Mouse (Mus musculus): ENCODE results near the gene Syf2. TPM values are rescaled to one million over a fixed set of nuclear protein-coding genes. Genes with fewer than 3 reads are reported as not detected.

Syf2 gene
- polyA plus RNA-seq, 1 experiment from 2014 or later: 46.9 TPM

- ATAC-seq (no peak), DNase-seq (peak; percentile 33)
- TF ChIP-seq CTCF (IDR thresholded peaks at IDR 0.05; ENCODE audit: low read depth) (peak; percentile 59), EP300 (IDR thresholded peaks at IDR 0.05; ENCODE audit: low read depth) (no peak)
- Histone ChIP-seq H3K9me3 (ENCODE audit: low read length) (no peaks in the 10 kb centered on the region), H3K4me1 (ENCODE audit: insufficient read depth) (0 out of 2 replicates have a peak, but pooled peaks cover 2% of the 10 kb centered on the region), H3K9ac (replicated peaks) (no peak overlapping the region), H3K4me3 (ENCODE audit: low read depth, low read length) (no peak overlapping the region), H3K27me3 (ENCODE audit: insufficient read depth, low read length) (no peaks in the 10 kb centered on the region), H3K4me2 (ENCODE audit: low read depth, low read length) (no peak overlapping the region), H3K36me3 (replicated peaks; ENCODE audit: insufficient read depth, low read length) (no peaks in the 10 kb centered on the region), H3K27ac (ENCODE audit: low read depth) (no peak overlapping the region)
- WGBS (ENCODE audit: insufficient replicate concordance): 61% methylated on average over 14 of the region's 14 CpGs
These were observed 44.7 kb downstream of the Syf2 start for GRCm38 (mm10) chr4:134975261-134975928.

DNA sequence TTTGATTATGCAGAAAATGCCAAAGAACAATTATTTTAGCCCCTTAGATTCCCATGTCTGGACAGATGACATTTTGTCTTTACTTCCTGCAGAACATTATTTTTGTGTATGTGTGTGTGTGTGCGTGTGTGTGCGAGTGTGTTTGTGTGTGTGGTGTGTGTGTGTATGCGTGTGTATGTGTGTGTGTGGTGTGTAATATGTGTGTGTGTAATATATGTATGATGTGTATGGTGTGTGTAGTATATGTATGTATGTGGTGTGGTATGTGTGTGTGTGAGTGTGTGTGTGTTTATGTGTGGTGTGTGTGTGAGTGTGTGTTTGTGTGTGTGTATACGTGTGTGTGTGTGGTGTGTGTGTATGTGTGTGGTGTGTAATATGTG, 45.2 kb downstream of the Syf2 start:
- no peaks in the 10 kb centered on the region for H3K27me3 ChIP-seq (ENCODE audit: insufficient read depth, low read length)
- H3K36me3 ChIP-seq (replicated peaks; ENCODE audit: insufficient read depth, low read length): no peaks in the 10 kb centered on the region
- 87% methylated on average over 4 of the region's 4 CpGs for WGBS (ENCODE audit: insufficient replicate concordance)
- ATAC-seq (no peak), DNase-seq (no peak)
- no peak overlapping the region for H3K27ac ChIP-seq (ENCODE audit: low read depth)
- H3K4me2 ChIP-seq (ENCODE audit: low read depth, low read length): no peak overlapping the region
- H3K9ac ChIP-seq (replicated peaks): no peak overlapping the region
- H3K9me3 ChIP-seq (ENCODE audit: low read length): no peaks in the 10 kb centered on the region
- H3K4me3 ChIP-seq (ENCODE audit: low read depth, low read length): no peak overlapping the region
- 0 out of 2 replicates have a peak, but pooled peaks cover 3% of the 10 kb centered on the region for H3K4me1 ChIP-seq (ENCODE audit: insufficient read depth)
- TF ChIP-seq CTCF (IDR thresholded peaks at IDR 0.05; ENCODE audit: low read depth): no peak
- no peak for TF ChIP-seq EP300 (IDR thresholded peaks at IDR 0.05; ENCODE audit: low read depth)

DNA sequence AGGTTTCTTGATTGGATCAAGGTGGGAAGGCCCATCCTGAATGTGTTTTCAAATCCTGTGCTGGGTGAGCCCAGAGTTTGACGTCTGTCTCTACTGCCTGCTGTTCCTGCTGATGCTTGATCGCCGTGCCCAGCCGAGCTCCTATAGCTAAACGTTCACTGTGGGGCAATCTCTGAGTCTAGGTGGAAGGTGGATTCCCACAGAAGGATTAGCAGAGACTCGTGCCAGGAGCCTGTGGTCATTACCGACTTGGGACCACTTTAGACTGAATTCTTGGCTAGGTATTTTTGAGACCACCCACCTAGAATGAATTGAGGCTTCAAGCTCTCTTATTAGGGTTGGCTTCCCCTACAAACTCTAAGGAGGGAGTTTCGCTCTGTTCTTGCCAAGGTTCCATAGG, 48.2 kb downstream of the Syf2 start:
- no peak for TF ChIP-seq EP300 (IDR thresholded peaks at IDR 0.05; ENCODE audit: low read depth)
- no peak for TF ChIP-seq CTCF (IDR thresholded peaks at IDR 0.05; ENCODE audit: low read depth)

DNA sequence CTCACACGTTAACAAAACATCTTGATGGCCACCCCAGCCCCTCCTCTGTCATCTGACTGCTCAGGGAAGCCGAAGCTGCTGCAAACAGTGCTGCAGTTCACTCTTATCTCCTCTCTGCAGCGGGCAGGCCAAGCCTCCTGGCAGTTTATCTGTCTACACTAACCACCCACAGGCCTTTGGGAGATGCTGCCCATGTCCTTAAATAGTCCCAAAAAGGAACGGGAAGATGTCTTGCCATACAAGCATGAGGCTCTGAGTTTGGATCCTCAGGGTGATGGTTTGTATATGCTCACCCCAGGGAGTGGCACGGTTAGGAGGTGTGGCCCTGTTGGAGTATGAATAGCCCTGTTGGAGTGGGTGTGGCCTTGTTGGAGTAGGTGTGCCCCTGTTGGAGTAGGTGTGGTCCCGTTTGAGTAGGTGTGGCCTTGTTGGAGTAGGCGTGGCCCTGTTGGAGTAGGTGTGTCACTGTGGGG, 51.3 kb downstream of the Syf2 start:
- H3K4me1 ChIP-seq (ENCODE audit: insufficient read depth): peaks cover 20% of the 10 kb centered on the region
- peak overlapping the region; percentile 46 for H3K4me2 ChIP-seq (ENCODE audit: low read depth, low read length)
- H3K4me3 ChIP-seq (ENCODE audit: low read depth, low read length): no peak overlapping the region
- TF ChIP-seq CTCF (IDR thresholded peaks at IDR 0.05; ENCODE audit: low read depth) (no peak), EP300 (IDR thresholded peaks at IDR 0.05; ENCODE audit: low read depth) (peak; percentile 99)
- ATAC-seq (peak; percentile 98), DNase-seq (peak; percentile 81)
- no peaks in the 10 kb centered on the region for H3K9me3 ChIP-seq (ENCODE audit: low read length)
- no peaks in the 10 kb centered on the region for H3K27me3 ChIP-seq (ENCODE audit: insufficient read depth, low read length)
- peak overlapping the region; percentile 84 for H3K27ac ChIP-seq (ENCODE audit: low read depth)
- no peak overlapping the region for H3K9ac ChIP-seq (replicated peaks)
- 37% methylated on average over 7 of the region's 7 CpGs for WGBS (ENCODE audit: insufficient replicate concordance)
- no peaks in the 10 kb centered on the region for H3K36me3 ChIP-seq (replicated peaks; ENCODE audit: insufficient read depth, low read length)

More for the DNA sequence above, 48.2 kb downstream of the Syf2 start:
- peaks cover 20% of the 10 kb centered on the region for H3K4me1 ChIP-seq (ENCODE audit: insufficient read depth)
- WGBS (ENCODE audit: insufficient replicate concordance): 82% methylated on average over 8 of the region's 8 CpGs
- ATAC-seq (no peak), DNase-seq (no peak)
- H3K9ac ChIP-seq (replicated peaks): no peak overlapping the region
- no peak overlapping the region for H3K4me2 ChIP-seq (ENCODE audit: low read depth, low read length)
- no peaks in the 10 kb centered on the region for H3K36me3 ChIP-seq (replicated peaks; ENCODE audit: insufficient read depth, low read length)
- H3K27ac ChIP-seq (ENCODE audit: low read depth): no peak overlapping the region
- no peaks in the 10 kb centered on the region for H3K27me3 ChIP-seq (ENCODE audit: insufficient read depth, low read length)
- no peak overlapping the region for H3K4me3 ChIP-seq (ENCODE audit: low read depth, low read length)
- no peaks in the 10 kb centered on the region for H3K9me3 ChIP-seq (ENCODE audit: low read length)

DNA sequence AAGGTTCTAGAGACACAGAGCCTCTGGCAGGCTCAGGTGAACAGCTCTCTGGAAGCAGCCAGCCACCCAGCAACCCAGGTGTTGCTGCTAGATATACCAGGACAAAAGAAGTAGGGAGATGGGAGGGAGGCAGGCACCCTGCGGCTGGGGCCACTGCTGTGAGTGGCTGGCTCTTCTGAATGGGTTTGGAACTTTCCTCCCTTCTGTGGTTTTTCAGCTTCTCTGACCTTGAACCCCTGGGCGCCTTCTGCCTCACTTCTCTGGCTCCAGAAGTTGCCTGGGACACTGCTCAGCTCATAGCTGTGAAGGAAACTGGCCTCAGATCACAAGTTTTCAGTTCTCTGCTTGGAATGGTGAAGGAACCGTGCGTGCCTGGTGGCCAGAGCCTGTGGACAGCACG, 52.4 kb downstream of the Syf2 start:
- peak overlapping the region; percentile 84 for H3K27ac ChIP-seq (ENCODE audit: low read depth)
- no peak overlapping the region for H3K4me2 ChIP-seq (ENCODE audit: low read depth, low read length)
- no peaks in the 10 kb centered on the region for H3K9me3 ChIP-seq (ENCODE audit: low read length)
- H3K4me3 ChIP-seq (ENCODE audit: low read depth, low read length): no peak overlapping the region
- H3K4me1 ChIP-seq (ENCODE audit: insufficient read depth): peaks cover 20% of the 10 kb centered on the region
- TF ChIP-seq CTCF (IDR thresholded peaks at IDR 0.05; ENCODE audit: low read depth) (no peak), EP300 (IDR thresholded peaks at IDR 0.05; ENCODE audit: low read depth) (no peak)
- H3K9ac ChIP-seq (replicated peaks): no peak overlapping the region
- H3K27me3 ChIP-seq (ENCODE audit: insufficient read depth, low read length): no peaks in the 10 kb centered on the region
- ATAC-seq: no peak
- DNase-seq: peak; percentile 25
- whole genome bisulfite sequencing (ENCODE audit: insufficient replicate concordance): 60% methylated on average over 5 of the region's 5 CpGs
- H3K36me3 ChIP-seq (replicated peaks; ENCODE audit: insufficient read depth, low read length): no peaks in the 10 kb centered on the region

DNA sequence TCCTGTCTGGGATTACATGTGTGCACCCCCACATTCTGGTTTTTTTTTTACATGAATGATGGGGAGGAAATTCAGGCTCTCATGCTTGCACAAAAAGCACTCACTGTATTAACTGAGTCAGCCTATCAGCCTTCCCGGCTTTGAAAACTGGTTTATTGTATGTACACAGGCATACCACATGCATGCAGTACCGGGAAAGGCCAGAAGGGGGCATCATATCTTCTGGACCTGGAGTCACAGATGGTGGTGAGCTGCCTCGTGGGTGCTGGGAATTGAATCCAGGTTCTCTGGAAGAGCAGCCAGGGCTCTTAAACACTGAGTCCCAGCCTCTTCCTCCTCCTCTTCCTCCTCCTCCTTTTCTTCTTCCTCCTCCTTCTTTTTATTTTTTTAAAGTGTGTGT, 53.9 kb downstream of the Syf2 start:
- H3K36me3 ChIP-seq (replicated peaks; ENCODE audit: insufficient read depth, low read length): no peaks in the 10 kb centered on the region
- WGBS (ENCODE audit: insufficient replicate concordance): 61% methylated on average over 3 of the region's 3 CpGs
- 0 out of 2 replicates have a peak, but pooled peaks cover 2% of the 10 kb centered on the region for H3K27me3 ChIP-seq (ENCODE audit: insufficient read depth, low read length)
- no peak overlapping the region for H3K4me3 ChIP-seq (ENCODE audit: low read depth, low read length)
- H3K4me1 ChIP-seq (ENCODE audit: insufficient read depth): peaks cover 20% of the 10 kb centered on the region
- H3K9me3 ChIP-seq (ENCODE audit: low read length): no peaks in the 10 kb centered on the region
- ATAC-seq (no peak), DNase-seq (peak; percentile 61)
- TF ChIP-seq EP300 (IDR thresholded peaks at IDR 0.05; ENCODE audit: low read depth) (no peak), CTCF (IDR thresholded peaks at IDR 0.05; ENCODE audit: low read depth) (peak; percentile 72)
- H3K9ac ChIP-seq (replicated peaks): no peak overlapping the region
- no peak overlapping the region for H3K27ac ChIP-seq (ENCODE audit: low read depth)
- H3K4me2 ChIP-seq (ENCODE audit: low read depth, low read length): no peak overlapping the region

Data from liver, postnatal 0 days (tissue).